Mouse (Mus musculus) lung, embryonic 16.5 days (tissue): ENCODE results near the gene Pms2. TPM values are rescaled to one million over a fixed set of nuclear protein-coding genes. Genes with fewer than 3 reads are reported as not detected.

ENCODE experiments used
- ATAC-seq: fragments of 200-750 bp; cut with Nextera tagmentation; 2 replicates; pipeline ENCODE4 v1.8.0; 2017; ENCODE audit warnings: low read depth, mild to moderate bottlenecking, moderate library complexity
- H3K27ac ChIP-seq: fragments of 300-500 bp; sonication (generic); 2 replicates; pipeline ENCODE4 v1.5.1; 2014; ENCODE audit warnings: mild to moderate bottlenecking, control low read depth, low read length
- H3K27me3 ChIP-seq: fragments of 300-500 bp; sonication (generic); 2 replicates; pipeline ENCODE4 v1.6.1; 2014; ENCODE audit warnings: low read depth, low read length, mixed read lengths; ENCODE audit not compliant: control insufficient read depth, insufficient read depth
- H3K36me3 ChIP-seq: fragments of 300-500 bp; sonication (generic); 2 replicates; pipeline ENCODE4 v1.6.1; 2014; ENCODE audit warnings: low read length; ENCODE audit not compliant: control insufficient read depth, insufficient read depth
- H3K4me1 ChIP-seq: fragments of 300-500 bp; sonication (generic); replicated peaks from 2 replicates; pipeline ENCODE4 v1.6.1; 2014; ENCODE audit warnings: low read length, mixed read lengths; ENCODE audit not compliant: control insufficient read depth, insufficient read depth
- H3K4me2 ChIP-seq: fragments of 300-500 bp; sonication (generic); 2 replicates; pipeline ENCODE4 v1.6.1; 2014; ENCODE audit warnings: low read depth, low read length, control low read depth
- H3K4me3 ChIP-seq: fragments of 300-500 bp; sonication (generic); 2 replicates; pipeline ENCODE4 v1.5.1; 2014; ENCODE audit warnings: mild to moderate bottlenecking, low read length, control low read depth
- H3K9ac ChIP-seq: fragments of 300-500 bp; sonication (generic); 2 replicates; pipeline ENCODE4 v1.6.1; 2014; ENCODE audit warnings: low read length, control low read depth
- H3K9me3 ChIP-seq: fragments of 300-500 bp; sonication (generic); 2 replicates; pipeline ENCODE4 v1.6.1; 2016; ENCODE audit warnings: low read length; ENCODE audit not compliant: control insufficient read depth
- WGBS: fragments of 180-500 bp; shearing (Covaris S2); extraction: QIAGEN DNeasy Blood & Tissue Kit; methylation state at CpG from one replicate; pipeline ENCODE4 v1.1.7; 2014; 5-methylcytosine and 5-hydroxymethylcytosine counted together
- polyA plus RNA-seq: library from polyadenylated mRNA; unstranded; fragments of >200 nt; fragmentation: Nextera tagmentation; extraction: Ambion mirVana; gene quantifications from 2 replicates; pipeline ENCODE4 v1.2.1, GENCODE M21; 2015

The Pms2 gene
- polyA plus RNA-seq, 1 experiment from 2014 or later = 25.9 TPM

DNA sequence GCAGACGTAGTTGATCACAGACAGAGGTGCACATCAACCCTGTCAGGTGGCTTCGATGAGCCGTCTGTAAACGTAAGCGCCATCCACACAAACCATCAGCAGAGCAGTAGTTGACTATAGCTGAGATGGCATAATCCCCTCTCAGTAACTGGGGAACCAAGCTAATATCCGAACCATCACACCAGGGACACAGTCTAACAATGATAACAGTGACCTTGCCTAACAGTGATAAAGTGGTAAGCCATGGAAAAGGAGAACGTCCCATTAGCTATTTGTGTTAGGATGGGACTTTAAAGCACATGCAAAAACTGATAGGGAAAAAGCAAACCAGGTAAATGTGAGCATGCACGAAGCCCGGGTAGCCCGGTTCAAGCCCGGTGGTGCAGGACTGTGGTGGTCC, 66.5 kb downstream of the Pms2 start:
- WGBS = 76% methylated on average over 11 of the region's 11 CpGs
- no peaks in the 10 kb centered on the region for H3K9me3 ChIP-seq
- H3K27me3 ChIP-seq = no peaks in the 10 kb centered on the region
- no peak for ATAC-seq
- no peaks in the 10 kb centered on the region for H3K36me3 ChIP-seq
- H3K4me1 ChIP-seq = no peaks in the 10 kb centered on the region; the same call in 1 of the 2 replicates
- H3K9ac ChIP-seq = no peak overlapping the region
- no peak overlapping the region for H3K4me3 ChIP-seq
- no peak overlapping the region for H3K27ac ChIP-seq
- H3K4me2 ChIP-seq = no peak overlapping the region

- Histone ChIP-seq H3K4me1 (no peaks in the 10 kb centered on the region; the same call in 1 of the 2 replicates), H3K27me3 (no peaks in the 10 kb centered on the region), H3K36me3 (no peaks in the 10 kb centered on the region), H3K4me2 (no peak overlapping the region), H3K9me3 (no peaks in the 10 kb centered on the region), H3K27ac (no peak overlapping the region), H3K4me3 (no peak overlapping the region), H3K9ac (no peak overlapping the region)
- 60% methylated on average over 16 of the region's 16 CpGs for WGBS
- ATAC-seq = no peak
Measured at GRCm38 (mm10) chr5:143976726-143977431, 67.1 kb downstream of the Pms2 start.

- no peak overlapping the region for H3K27ac ChIP-seq
- no peaks in the 10 kb centered on the region for H3K36me3 ChIP-seq
- ATAC-seq = no peak
- no peak overlapping the region for H3K9ac ChIP-seq
- no peak overlapping the region for H3K4me3 ChIP-seq
- no peaks in the 10 kb centered on the region for H3K9me3 ChIP-seq
- H3K4me1 ChIP-seq = no peaks in the 10 kb centered on the region; the same call in 1 of the 2 replicates
- no peaks in the 10 kb centered on the region for H3K27me3 ChIP-seq
- WGBS = 14% methylated on average over 9 of the region's 9 CpGs
- no peak overlapping the region for H3K4me2 ChIP-seq
Measured at GRCm38 (mm10) chr5:143980858-143981257, 71.1 kb downstream of the Pms2 start.

- Histone ChIP-seq H3K9ac (no peak overlapping the region), H3K9me3 (no peaks in the 10 kb centered on the region), H3K4me1 (no peaks in the 10 kb centered on the region; the same call in 1 of the 2 replicates), H3K27ac (no peak overlapping the region), H3K27me3 (no peaks in the 10 kb centered on the region), H3K4me3 (no peak overlapping the region), H3K36me3 (peaks cover 4% of the 10 kb centered on the region), H3K4me2 (no peak overlapping the region)
- 54% methylated on average over 2 of the region's 2 CpGs for WGBS
- no peak for ATAC-seq
Measured at GRCm38 (mm10) chr5:143982361-143982760, 72.6 kb downstream of the Pms2 start.

Other genes with a start within 250 kb of the Pms2 start
- 14.5 and 14.7 TPM in 2 replicates for gene Usp42, start 177.7 kb upstream of the Pms2 start, polyA plus RNA-seq
- gene Eif2ak1, start 92.2 kb upstream of the Pms2 start, polyA plus RNA-seq = 35.5 and 36.7 TPM in 2 replicates
- gene Ankrd61, start 12.3 kb upstream of the Pms2 start, polyA plus RNA-seq = 0.35 and 0.36 TPM in 2 replicates
- 79.8 and 81.7 TPM in 2 replicates for gene Aimp2, start 117 bp upstream of the Pms2 start, polyA plus RNA-seq
- 1.0 TPM in 1 of 2 replicates, not detected in the other for gene Gm42421, start 18.2 kb downstream of the Pms2 start, polyA plus RNA-seq
- gene Rsph10b, start 23.1 kb downstream of the Pms2 start, polyA plus RNA-seq = 1.8 and 2.1 TPM in 2 replicates
- 79.3 and 82.1 TPM in 2 replicates for gene Ccz1, start 104.9 kb downstream of the Pms2 start, polyA plus RNA-seq
- gene Ocm, start 116.7 kb downstream of the Pms2 start, polyA plus RNA-seq = 0.24 and 0.47 TPM in 2 replicates
- gene Lmtk2, start 190.5 kb downstream of the Pms2 start, polyA plus RNA-seq = 3.7 TPM in 2 replicates